Mouse (Mus musculus) kidney, postnatal 10 days (tissue): ENCODE measurements around the gene Iqsec1.

ENCODE experiments used
- DNase-seq: peaks from one replicate; pipeline ENCODE4 v3.0.0; 2021; ENCODE audit warnings: mixed read lengths

Gene Iqsec1

DNA sequence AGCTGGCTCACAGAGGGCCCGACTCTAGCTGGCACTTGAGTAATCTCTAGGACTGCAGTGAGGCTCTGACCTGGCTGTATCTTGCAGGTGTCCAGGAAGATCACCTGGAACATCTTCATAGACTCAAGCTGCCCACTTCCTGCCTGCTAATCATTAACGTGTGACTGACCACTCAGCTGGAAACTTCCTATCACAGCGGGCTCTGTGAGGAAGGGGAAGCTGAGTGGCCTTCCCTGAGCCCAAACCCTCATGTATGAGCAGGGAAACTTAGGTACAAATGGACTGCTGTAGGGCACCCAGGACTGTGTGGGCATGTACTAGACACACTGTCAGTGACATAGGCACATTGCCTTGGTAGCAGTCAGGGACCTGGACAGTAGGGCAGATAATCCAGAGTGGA is 268.3 kb downstream of the Iqsec1 start:
- peak; percentile 55 for DNase-seq

DNA sequence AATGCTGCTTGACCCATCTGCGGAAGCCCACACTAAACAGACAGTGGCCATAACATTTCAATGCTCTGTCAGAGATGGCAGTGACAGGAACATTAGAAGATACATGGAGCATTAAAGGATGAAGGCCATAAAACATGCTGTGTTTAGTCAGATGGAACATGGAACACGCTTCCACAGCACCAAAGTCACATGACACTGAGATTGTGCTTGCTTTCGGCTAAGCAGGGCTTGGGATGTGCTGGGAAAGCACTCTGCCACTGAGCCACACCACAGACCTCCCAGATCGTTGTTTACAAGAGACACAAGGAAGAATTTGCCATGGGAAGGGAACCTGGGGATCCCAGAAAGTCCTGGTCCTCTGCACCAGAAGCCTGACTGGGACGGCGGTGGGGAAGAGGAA is 269.1 kb downstream of the Iqsec1 start:
- no peak for DNase-seq

DNA sequence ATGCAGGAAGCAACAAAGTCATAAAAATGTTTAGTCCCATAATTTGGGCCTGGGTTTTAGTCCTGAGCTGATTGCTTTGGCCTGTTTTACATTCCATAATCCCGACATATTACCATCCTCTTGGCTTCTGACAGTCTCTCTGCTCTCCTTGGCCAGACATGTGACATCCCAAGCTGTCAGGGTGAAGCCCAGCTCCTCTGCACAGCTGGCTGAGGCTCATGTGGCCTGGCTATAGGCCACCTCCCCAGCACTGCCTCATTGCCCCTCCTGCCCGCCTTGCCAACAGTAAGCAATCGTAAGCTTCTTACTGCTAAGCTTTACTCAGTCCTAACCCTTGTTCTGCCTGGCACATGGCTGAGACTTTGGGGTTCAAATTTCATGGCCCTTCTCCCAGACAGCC is 270.0 kb downstream of the Iqsec1 start:
- no peak for DNase-seq

DNA sequence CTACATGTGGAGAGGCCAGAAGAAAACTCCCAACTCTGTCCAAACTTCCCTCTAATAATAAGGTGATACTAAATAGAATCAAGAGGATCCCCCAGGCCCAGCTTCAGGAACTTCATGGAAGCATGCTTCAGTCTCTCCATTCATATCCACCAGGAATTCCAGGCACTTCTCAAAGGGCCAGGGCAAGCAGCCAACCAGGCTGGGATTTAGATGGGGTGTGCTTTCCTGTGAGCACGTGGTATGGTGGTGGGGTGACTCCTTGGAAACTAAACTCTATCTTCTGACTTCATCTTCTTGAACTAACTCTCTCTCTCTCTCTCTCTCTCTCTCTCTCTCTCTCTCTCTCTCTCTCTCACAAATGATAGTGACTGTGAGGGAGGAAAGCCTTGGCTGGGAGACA is 270.8 kb downstream of the Iqsec1 start:
- DNase-seq, result peak; percentile 82

DNA sequence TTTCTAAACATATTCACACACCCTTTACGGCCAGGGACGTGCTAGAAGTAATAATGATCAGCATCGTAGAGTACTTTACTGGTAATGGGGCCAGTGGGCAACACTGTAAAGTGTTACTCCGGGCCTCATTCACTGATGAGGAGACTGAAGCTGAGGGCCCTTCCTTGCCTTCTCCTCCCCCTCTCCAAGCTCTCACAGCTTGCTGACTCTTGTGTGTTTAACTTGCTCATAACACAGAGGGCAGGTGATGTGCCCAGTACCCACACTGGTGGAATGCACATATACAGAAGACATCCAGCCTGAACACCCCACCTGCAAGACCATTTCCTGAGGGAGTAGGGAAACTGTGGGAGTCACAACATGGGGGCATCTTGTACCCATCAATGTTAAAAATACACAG is 271.6 kb downstream of the Iqsec1 start:
- no peak for DNase-seq

DNA sequence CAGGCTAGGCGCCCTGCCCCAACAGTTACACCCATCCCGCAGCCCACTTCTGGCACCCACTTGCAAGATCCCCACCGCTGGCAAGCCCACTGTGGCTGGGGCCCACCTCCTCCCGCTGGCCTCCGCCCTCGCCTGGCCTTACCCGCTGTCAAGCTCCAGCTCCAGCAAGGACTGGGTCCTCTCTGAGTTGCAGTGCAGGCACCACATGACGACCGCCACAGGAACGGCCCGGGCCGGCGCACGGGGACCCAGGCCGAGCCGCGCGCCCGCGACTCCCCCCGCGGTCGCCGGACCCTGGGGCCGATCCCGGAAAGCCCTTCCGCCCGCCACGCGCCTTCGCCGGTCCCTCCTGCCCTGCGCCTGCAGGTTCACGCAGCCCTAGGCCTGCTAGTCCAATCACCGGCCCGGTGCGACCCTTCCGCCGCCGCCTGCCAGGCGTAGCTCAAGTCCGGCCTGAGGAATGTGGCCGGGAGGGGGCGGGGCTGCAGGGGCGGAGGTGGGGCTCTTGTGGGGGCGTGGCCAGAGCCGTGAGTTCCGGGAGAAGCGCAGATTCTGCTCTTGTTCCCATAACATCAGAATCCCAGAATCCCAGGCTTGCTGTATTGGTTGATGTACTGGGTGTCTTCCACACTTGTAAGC is 272.3 kb downstream of the Iqsec1 start:
- peak; percentile 97 for DNase-seq

DNA sequence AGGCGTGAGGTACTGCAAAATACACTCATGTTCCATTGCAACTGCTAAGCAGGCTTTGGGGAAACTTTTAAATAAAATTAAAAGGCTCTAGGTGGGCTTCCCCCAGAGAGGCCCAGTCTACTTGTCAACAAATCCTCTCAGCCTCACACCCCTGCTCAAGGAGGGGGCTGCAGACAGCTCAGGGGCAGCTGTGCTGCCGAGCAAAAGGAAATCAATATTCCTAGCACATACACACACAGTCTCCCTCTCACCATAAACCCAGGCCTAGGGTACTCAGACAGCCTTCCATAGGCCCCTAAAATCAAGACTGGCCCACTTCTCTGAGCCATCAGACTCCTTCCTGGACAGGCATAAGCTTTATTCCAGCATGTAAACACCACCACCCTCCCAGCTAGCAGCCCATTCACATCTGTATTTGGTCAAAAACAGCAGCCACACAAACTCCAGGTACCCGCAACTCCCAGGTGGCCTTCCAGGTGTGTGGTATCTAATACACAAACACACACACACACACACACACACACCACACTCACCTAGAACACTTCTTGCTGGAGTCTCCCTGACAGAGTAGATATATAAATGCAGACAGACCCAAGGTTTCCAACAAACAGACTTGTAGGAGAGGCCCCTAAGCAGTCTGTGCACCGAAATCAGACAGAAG is 273.1 kb downstream of the Iqsec1 start:
- DNase-seq, result peak; percentile 5

DNA sequence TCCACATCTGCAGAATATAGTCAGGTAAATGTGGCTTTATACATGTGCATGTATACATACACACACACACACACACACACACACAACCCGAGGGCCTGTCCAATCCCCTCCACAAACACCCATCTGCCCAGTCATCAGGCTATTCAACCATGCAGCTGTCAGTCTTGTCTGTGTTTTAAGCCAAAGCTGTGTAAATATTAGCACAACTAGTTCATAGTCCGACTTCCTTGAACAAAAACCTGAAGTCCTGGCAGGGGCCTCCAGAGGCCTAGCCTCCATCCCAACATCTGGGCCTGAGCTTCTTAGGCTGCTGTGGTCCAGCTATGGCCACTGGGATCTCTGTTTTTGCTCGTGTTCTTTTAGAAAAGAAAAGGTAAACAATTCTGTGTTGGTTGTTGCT is 274.8 kb downstream of the Iqsec1 start:
- DNase-seq, result peak; percentile 38

DNA sequence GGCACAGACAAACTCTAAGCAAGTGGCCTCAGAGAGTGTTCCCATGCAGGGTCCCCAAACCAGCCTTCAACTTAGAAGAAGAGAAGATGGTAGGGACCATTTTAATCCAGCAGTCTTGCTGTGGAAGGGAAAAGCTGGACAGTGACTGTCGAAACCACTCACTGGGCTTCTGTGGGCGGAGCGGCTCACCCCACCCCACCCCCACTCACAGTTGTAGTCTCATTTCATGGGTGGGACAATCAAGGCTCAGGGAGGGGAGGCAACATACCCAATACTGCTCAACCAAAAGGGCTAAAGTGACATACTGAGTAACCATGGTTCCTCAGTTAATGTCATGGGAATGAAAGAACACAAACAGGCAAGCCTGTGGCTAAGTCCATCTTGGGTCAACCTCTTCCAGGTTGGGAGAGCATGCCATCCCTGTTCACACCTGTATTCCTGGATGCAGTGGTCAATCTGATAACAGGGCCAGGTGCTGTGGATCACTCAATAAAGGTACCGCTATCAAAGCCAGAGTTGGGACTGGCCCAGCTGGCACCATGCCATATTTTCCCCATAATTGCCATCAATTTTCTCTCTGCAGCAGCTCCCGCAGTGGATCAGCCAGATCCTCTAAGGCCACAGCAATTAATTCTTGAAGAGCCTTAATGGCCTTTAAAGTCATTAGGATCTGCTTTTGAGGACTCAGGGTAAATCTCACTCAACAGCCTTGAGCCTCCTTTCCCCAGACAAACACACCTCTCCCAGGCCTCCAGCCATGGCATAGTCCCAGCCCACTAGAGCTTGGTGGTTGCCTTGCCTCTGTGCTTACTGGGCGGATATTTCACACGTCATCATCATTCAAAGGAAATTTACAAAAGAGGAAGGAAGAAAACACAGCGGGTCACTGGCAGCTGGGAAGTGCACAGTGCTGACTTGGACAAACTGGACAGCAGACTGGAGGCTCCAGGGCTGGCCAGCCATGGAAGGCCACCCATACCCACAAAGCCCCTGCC is 275.7 kb downstream of the Iqsec1 start:
- peak; percentile 70 for DNase-seq

DNA sequence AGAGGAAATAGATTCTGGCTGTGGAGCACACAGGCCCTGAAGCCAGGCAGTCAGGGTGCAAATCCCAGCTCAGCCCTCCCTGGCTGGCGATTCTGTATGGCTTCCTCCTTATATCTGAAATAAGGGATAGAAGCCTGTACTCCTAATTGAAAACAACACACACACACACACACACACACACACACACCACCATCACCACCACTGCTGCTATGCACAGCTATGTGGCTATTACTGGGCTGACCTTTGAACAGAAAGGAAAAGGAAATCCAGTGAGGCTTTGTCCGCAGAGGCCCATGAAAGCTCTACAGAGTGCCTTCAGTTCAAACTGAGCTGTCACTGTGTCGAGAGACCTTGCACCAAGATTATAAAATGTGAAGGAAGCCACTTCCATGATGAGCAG is 276.4 kb downstream of the Iqsec1 start:
- DNase-seq, result peak; percentile 51

DNA sequence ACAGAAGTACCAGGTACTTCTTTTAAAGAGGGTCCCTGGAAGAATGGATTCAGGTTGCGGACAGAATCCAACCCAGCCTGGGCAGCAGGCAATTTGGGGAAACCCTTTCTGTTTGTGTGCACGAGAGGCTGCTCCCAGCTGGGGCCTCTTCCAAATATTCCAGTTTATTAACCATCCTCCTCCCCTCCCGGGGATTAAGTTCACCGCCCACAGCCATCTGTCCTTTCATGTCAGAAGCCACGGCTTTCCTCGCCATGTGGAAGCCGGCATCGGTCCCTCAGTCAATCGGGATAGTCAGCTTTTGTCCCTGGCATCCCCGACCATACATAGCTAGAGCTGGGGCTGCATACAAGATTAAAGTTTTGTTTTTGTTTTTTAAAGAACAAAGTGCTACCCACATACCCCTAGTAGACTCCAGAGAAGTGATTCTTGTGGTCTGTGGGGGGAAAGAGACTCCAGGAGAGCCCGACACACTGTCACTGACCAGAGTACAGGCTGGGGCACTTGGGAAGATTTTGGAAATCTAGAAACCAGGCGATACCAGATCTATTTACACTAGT is 276.9 kb downstream of the Iqsec1 start:
- no peak for DNase-seq

DNA sequence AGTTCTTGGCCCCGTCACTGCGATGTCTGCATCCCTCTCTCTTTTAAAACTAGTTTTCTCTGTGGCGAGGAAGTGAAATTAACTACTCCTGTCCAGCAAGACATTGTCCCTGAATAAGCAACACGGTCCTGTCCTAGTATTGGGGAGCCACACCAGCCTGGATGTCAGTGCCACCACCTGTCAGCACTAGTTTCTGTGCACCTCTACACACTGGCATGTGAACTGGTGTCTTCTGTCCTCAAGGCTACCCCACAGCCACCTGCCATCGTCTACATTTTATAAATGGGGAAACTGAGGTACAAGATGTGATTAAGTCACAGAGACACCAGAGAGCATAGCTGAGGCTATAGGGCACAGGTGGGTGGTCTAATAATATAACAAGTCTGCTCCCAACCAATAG is 277.7 kb downstream of the Iqsec1 start:
- DNase-seq, result no peak

DNA sequence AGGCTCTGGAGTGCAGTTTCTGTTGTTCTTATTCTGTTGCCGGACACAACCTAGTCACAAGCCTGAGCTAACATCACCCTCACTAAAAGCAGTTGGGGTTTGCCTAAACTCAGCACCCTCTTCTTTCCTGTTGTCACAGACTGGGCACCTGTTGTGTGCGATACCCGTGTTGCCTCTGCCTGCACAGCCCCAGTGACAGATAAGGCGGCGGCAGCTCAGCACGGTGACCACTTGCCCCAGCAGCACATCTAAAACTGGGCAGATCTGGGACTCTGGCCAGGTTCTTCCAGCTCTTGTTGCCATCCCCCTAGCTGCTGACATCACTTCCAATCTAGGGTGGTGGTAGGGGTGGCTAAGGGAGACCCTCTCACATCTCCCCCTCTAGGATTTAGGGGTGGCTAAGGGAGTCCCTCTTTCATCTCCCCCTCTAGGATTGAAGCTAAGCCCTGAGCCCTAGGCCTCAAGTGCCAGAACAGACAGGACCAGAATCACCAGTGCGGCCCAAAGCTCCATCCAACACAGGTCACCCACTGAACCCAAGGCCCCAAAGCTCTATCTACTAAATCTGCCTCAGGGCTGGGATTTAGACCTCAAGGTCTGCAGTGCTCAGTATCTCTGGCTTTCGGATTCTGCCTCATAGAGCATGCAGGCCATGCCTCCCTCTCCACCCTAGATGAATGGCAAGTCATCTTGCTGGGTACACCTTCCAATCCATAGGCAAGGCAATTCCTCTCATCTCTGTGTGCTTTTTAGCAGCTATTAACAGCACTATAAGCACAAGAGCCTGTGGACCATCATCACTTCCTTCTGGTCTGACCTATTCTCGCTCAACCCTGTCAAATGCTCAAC is 278.3 kb downstream of the Iqsec1 start:
- DNase-seq, result no peak

DNA sequence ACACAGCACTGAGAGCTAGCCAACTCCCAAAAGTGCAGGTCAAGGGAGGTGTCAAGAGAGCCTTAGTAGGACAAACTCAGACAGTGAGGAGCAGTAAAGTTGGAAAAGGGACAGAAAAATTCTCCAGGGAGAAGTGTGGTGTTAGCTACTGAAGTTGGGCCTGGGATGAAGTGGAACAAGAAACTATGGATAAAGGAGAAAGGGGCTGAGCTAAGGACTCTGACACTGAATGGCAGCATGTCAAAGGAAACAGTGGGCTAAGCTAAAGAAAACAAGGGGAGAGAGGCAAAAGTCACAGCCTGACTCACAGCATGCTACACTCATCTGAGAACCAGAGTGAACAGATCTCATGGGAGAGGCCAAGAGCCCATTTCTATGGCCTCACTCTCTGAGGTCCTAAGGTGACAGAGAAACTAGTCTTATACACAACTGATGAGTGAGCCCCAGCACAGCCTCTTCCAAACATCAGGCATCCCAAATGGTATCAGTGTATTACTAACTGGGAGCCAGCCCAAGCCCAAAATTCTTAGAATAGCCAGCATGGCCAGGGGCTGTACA is 280.3 kb downstream of the Iqsec1 start:
- no peak for DNase-seq

DNA sequence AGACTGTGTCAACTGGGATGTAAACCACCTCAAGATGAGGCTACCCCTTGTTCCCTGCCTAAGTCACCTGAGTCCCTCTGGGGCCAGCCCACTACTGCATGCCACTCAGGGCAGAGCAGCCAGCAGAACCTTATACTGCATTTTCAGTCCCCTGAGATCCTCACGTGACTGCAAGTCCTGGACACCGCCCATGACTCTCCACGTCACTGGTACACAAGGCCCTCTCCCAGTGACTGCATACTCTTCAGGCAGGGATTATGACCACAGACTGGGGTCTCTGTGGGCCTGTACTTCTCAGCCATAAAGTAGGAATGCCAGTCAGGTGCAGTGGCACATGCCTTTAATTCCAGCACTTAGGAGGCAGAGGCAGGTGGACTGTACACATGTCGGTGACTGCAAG is 281.3 kb downstream of the Iqsec1 start:
- peak; percentile 48 for DNase-seq

DNA sequence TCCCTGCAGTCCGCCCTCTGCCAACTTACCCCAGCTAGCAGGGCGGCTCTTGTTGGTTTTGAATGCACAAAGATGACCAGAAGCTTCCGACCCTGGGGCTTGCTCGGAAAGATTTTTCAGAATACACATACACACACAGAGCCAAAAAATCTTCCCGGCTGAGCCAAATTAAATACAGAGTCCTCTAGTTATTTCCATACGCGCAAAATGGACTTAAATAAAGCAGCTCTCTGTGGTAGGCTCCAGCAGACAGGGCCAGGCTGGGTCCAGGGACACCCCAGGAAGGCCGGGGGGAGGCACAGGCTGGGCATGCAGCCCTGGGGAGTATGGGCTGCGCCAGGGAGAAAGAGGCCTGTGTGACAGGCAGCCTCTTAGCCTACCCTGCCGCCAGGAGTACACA is 282.0 kb downstream of the Iqsec1 start:
- DNase-seq, result no peak

DNA sequence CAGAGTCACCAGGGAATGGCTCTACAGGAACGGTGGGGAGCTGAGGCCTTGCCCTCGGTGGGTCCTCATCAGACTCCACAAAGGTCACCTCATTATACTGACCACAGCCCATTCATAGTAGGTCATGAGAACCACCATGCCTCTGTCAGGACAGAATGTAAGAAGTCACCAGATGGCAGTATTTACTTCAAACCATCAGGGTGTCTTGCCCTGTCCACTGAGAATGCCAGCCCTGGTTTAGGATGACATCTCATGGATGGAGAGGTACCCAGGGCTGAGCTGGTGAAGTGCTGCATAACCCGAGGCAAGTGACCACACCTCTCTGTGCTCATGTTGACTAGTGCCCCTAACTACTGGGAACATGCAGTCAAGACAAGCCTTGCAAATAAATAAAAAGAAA is 282.7 kb downstream of the Iqsec1 start:
- DNase-seq, result no peak

DNA sequence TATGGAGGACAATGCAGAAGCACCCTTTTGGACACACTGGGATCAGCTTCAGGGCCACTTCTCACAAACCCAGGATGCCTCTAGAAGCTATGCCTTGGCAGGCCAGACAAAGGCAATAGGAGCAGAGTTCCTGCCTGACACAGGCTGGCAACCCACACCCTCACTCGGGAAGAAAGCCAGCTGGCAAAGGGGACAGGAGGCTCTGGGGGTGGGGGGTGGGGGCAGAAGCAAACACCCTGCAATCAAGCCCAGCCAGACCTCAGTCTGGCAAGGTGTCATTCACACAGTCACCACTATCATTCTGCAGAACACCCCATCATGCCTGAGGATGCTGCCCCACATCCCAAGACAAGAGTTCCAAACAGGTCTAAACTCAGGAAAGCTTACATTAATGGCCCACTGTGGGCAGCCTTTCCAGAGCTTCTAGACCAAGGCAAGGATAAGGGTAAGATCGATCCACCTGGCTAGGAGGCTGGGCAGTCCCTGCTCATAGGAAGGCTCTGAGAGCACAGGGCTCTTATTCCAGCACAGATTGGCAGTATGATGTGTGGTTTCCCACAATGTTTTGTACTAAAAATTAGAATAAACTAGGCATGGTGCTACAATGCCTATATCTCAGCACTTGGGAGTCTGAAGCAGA is 283.7 kb downstream of the Iqsec1 start:
- peak; percentile 64 for DNase-seq

DNA sequence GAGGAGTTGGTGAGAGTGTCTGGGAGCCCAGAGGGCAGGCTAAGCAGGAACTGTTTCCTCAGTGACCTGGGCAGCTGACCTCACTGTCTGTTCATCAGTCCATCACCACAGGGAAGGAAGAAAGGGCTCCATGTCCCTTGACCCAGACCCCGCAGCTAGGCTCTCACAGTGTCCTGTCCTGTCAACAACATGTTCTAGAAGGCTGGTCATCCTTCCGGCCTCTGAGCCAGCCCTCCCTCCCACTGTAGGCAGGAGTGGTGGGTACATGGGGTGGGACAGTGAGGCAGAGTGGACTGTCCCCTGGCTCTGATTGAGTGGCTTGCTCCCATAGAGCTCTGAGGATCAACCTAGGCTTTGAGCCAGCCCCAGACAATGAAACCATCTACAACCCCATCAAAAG is 284.7 kb downstream of the Iqsec1 start:
- DNase-seq, result no peak

DNA sequence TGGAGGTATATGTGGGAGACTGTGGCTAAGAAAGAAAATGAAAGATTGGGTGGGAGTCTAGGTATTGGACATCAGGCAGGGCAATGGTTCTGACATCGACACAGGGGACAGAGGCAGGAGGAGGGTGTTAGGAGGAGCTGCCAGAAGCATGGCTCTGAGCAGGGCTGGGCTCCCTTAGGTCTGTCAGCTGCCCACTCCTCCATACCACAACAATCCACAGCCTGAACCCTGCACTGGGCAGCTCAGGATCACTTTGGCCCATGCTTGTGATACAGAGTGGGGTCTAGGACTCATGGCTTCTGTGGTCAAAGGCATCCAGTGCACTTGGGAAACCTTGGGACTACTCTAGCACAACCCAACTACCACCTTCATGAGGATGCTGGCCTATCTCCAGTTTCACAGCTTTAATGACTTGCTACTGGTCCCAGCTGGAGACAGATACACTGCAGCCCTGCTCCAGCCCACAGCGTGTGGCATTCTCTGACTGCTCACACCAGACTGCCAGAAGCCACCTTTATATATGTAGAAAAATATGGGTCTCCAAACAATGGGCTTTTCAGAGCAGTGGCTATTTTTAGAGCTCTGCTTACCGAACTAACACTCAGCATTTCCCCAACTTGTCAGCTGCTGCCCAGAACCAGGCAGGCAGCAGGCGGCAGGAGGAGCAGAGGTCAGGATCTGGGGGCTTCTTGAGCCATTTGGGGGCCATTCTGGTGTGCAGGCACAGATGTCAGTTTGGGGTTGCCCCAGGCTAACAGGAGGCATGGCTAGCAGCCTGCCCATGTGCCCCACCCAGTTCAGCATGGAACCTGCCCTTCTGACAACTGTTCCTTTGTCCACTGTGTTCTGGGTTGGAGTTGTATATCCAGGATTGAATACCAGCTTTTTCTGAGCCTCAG is 285.4 kb downstream of the Iqsec1 start:
- no peak for DNase-seq
